Mouse (Mus musculus) neural tube, embryonic 13.5 days (tissue): ENCODE data around the gene Syt5. TPM values are rescaled to one million over a fixed set of nuclear protein-coding genes. Genes with fewer than 3 reads are reported as not detected.

ENCODE experiments used
- ATAC-seq: fragments of 200-750 bp; cut with Nextera tagmentation; 2 replicates; pipeline ENCODE4 v1.8.0; 2017; ENCODE audit warnings: low read depth, mild to moderate bottlenecking, moderate TSS enrichment, moderate library complexity
- H3K27ac ChIP-seq: fragments of 300-500 bp; sonication (generic); replicated peaks from 2 replicates; pipeline ENCODE4 v1.5.1; 2015; ENCODE audit warnings: moderate library complexity, mild to moderate bottlenecking, inconsistent platforms
- H3K27me3 ChIP-seq: fragments of 300-500 bp; sonication (generic); 2 replicates; pipeline ENCODE4 v1.6.1; 2015; ENCODE audit warnings: mild to moderate bottlenecking, inconsistent platforms
- H3K36me3 ChIP-seq: fragments of 300-500 bp; sonication (generic); 2 replicates; pipeline ENCODE4 v1.6.1; 2015; ENCODE audit warnings: mild to moderate bottlenecking, inconsistent platforms
- H3K4me1 ChIP-seq: fragments of 300-500 bp; sonication (generic); replicated peaks from 2 replicates; pipeline ENCODE4 v1.6.1; 2015; ENCODE audit warnings: inconsistent platforms
- H3K4me2 ChIP-seq: fragments of 300-500 bp; sonication (generic); 2 replicates; pipeline ENCODE4 v1.6.1; 2015; ENCODE audit warnings: inconsistent platforms, mild to moderate bottlenecking, moderate library complexity
- H3K4me3 ChIP-seq: fragments of 300-500 bp; sonication (generic); 2 replicates; pipeline ENCODE4 v1.5.1; 2015; ENCODE audit warnings: mild to moderate bottlenecking, inconsistent platforms
- H3K9ac ChIP-seq: fragments of 300-500 bp; sonication (generic); 2 replicates; pipeline ENCODE4 v1.6.1; 2015; ENCODE audit warnings: moderate library complexity, mild to moderate bottlenecking, inconsistent platforms
- H3K9me3 ChIP-seq: fragments of 300-500 bp; sonication (generic); 2 replicates; pipeline ENCODE4 v1.6.1; 2016; ENCODE audit warnings: inconsistent platforms
- WGBS: fragments of 180-500 bp; shearing (Covaris S2); methylation state at CpG from one replicate; pipeline ENCODE4 v1.1.7; 2015; 5-methylcytosine and 5-hydroxymethylcytosine counted together
- polyA plus RNA-seq: library from polyadenylated mRNA; unstranded; fragments of >200 nt; fragmentation: Nextera tagmentation; extraction: Ambion mirVana; gene quantifications from 2 replicates; pipeline ENCODE4 v1.2.1, GENCODE M21; 2015

Syt5 gene
- polyA plus RNA-seq, 1 experiment from 2014 or later = 60.5 TPM

- no peaks in the 10 kb centered on the region for H3K36me3 ChIP-seq
- peaks cover 17% of the 10 kb centered on the region for H3K4me1 ChIP-seq
- no peak overlapping the region for H3K4me3 ChIP-seq
- H3K9me3 ChIP-seq = no peaks in the 10 kb centered on the region
- peaks cover 16% of the 10 kb centered on the region for H3K27me3 ChIP-seq
- no peak overlapping the region for H3K4me2 ChIP-seq
- ATAC-seq = no peak
- H3K9ac ChIP-seq = no peak overlapping the region
- H3K27ac ChIP-seq = no peak overlapping the region
- 80% methylated on average over 1 of the region's 1 CpGs for WGBS
These were observed 28.9 kb downstream of the Syt5 start for GRCm38 (mm10) chr7:4518487-4518886.

- 12% methylated on average over 4 of the region's 4 CpGs for WGBS
These were observed 30.9 kb downstream of the Syt5 start, which contains the start of gene Tnnt1 for GRCm38 (mm10) chr7:4516332-4517050. Gene Tnnt1 (minus strand): TSS chr7:4516382.

GRCm38 (mm10) chr7:4515853-4516252 is 31.5 kb downstream of the Syt5 start:
- Histone ChIP-seq H3K27ac (no peak overlapping the region), H3K9me3 (no peaks in the 10 kb centered on the region), H3K4me3 (no peak overlapping the region), H3K36me3 (no peaks in the 10 kb centered on the region), H3K9ac (no peak overlapping the region), H3K27me3 (peaks cover 9% of the 10 kb centered on the region), H3K4me2 (no peak overlapping the region), H3K4me1 (peaks cover 12% of the 10 kb centered on the region)
- ATAC-seq = no peak
- 60% methylated on average over 6 of the region's 6 CpGs for WGBS

More at GRCm38 (mm10) chr7:4516332-4517050, 30.9 kb downstream of the Syt5 start, which contains the start of gene Tnnt1:
- no peak within 1 kb of the TSS for H3K27ac ChIP-seq
- no peaks in the 10 kb centered on the region for H3K36me3 ChIP-seq
- no peaks in the 10 kb centered on the region for H3K9me3 ChIP-seq
- peaks cover 11% of the 10 kb centered on the region for H3K27me3 ChIP-seq
- H3K4me1 ChIP-seq = peaks cover 17% of the 10 kb centered on the region
- no peak within 1 kb of the TSS for H3K4me3 ChIP-seq
- H3K9ac ChIP-seq = no peak within 1 kb of the TSS
- H3K4me2 ChIP-seq = no peak within 1 kb of the TSS
- no peak for ATAC-seq

- H3K9ac ChIP-seq = peak overlapping the region; percentile 22; the same call in 1 of the 2 replicates
- no peak for ATAC-seq
- H3K4me2 ChIP-seq = no peak overlapping the region
- H3K4me1 ChIP-seq = peaks cover 8% of the 10 kb centered on the region; the same call in 1 of the 2 replicates
- WGBS = 51% methylated on average over 6 of the region's 6 CpGs
- H3K27me3 ChIP-seq = no peaks in the 10 kb centered on the region
- no peaks in the 10 kb centered on the region for H3K9me3 ChIP-seq
- H3K36me3 ChIP-seq = no peaks in the 10 kb centered on the region
- no peak overlapping the region for H3K4me3 ChIP-seq
- H3K27ac ChIP-seq = no peak overlapping the region
These were observed 33.3 kb downstream of the Syt5 start for GRCm38 (mm10) chr7:4513829-4514712.

GRCm38 (mm10) chr7:4513236-4513635 is 34.1 kb downstream of the Syt5 start:
- ATAC-seq = no peak
- H3K36me3 ChIP-seq = no peaks in the 10 kb centered on the region
- H3K27me3 ChIP-seq = no peaks in the 10 kb centered on the region
- no peak overlapping the region for H3K27ac ChIP-seq
- H3K4me3 ChIP-seq = no peak overlapping the region
- H3K9ac ChIP-seq = no peak overlapping the region
- no peak overlapping the region for H3K4me2 ChIP-seq
- H3K4me1 ChIP-seq = peaks cover 8% of the 10 kb centered on the region; the same call in 1 of the 2 replicates
- no peaks in the 10 kb centered on the region for H3K9me3 ChIP-seq
- WGBS = 23% methylated on average over 13 of the region's 13 CpGs

- 80% methylated on average over 8 of the region's 8 CpGs for WGBS
- H3K4me3 ChIP-seq = no peak overlapping the region
These were observed 35.7 kb downstream of the Syt5 start for GRCm38 (mm10) chr7:4511489-4512224.

GRCm38 (mm10) chr7:4509863-4510608 is 37.3 kb downstream of the Syt5 start:
- Histone ChIP-seq H3K27me3 (no peaks in the 10 kb centered on the region), H3K36me3 (no peaks in the 10 kb centered on the region), H3K27ac (no peak overlapping the region), H3K9ac (no peak overlapping the region), H3K4me1 (no peaks in the 10 kb centered on the region), H3K4me2 (peak overlapping the region; percentile 14; the same call in 1 of the 2 replicates), H3K9me3 (no peaks in the 10 kb centered on the region), H3K4me3 (no peak overlapping the region)
- ATAC-seq = peak; percentile 41; the same call in 1 of the 2 replicates
- 14% methylated on average over 24 of the region's 24 CpGs for WGBS

More at GRCm38 (mm10) chr7:4511489-4512224, 35.7 kb downstream of the Syt5 start:
- no peaks in the 10 kb centered on the region for H3K36me3 ChIP-seq
- H3K4me1 ChIP-seq = peaks cover 8% of the 10 kb centered on the region; the same call in 1 of the 2 replicates
- H3K27ac ChIP-seq = no peak overlapping the region
- no peak for ATAC-seq
- H3K9me3 ChIP-seq = no peaks in the 10 kb centered on the region
- H3K4me2 ChIP-seq = no peak overlapping the region
- no peaks in the 10 kb centered on the region for H3K27me3 ChIP-seq
- H3K9ac ChIP-seq = no peak overlapping the region

- no peaks in the 10 kb centered on the region for H3K36me3 ChIP-seq
- no peak for ATAC-seq
- H3K4me1 ChIP-seq = no peaks in the 10 kb centered on the region
- no peaks in the 10 kb centered on the region for H3K9me3 ChIP-seq
- no peak overlapping the region for H3K27ac ChIP-seq
- no peaks in the 10 kb centered on the region for H3K27me3 ChIP-seq
- no peak overlapping the region for H3K4me3 ChIP-seq
- no peak overlapping the region for H3K9ac ChIP-seq
- no peak overlapping the region for H3K4me2 ChIP-seq
- WGBS = 90% methylated on average over 8 of the region's 8 CpGs
These were observed 38.6 kb downstream of the Syt5 start for GRCm38 (mm10) chr7:4508739-4509116.

- WGBS = 73% methylated on average over 12 of the region's 32 CpGs
- no peak overlapping the region for H3K9ac ChIP-seq
- ATAC-seq = no peak
- H3K27ac ChIP-seq = no peak overlapping the region
- no peaks in the 10 kb centered on the region for H3K36me3 ChIP-seq
- no peak overlapping the region for H3K4me2 ChIP-seq
- H3K4me1 ChIP-seq = no peaks in the 10 kb centered on the region
- H3K27me3 ChIP-seq = no peaks in the 10 kb centered on the region
- H3K4me3 ChIP-seq = no peak overlapping the region
- no peaks in the 10 kb centered on the region for H3K9me3 ChIP-seq
These were observed 39.1 kb downstream of the Syt5 start for GRCm38 (mm10) chr7:4508062-4508738.

- H3K4me2 ChIP-seq = no peak overlapping the region
- H3K9me3 ChIP-seq = no peaks in the 10 kb centered on the region
- H3K36me3 ChIP-seq = no peaks in the 10 kb centered on the region
- H3K4me3 ChIP-seq = no peak overlapping the region
- H3K27ac ChIP-seq = no peak overlapping the region
- 0 out of 2 replicates have a peak, but pooled peaks cover 4% of the 10 kb centered on the region for H3K4me1 ChIP-seq
- H3K9ac ChIP-seq = no peak overlapping the region
- ATAC-seq = no peak
- WGBS = 73% methylated on average over 4 of the region's 4 CpGs
- no peaks in the 10 kb centered on the region for H3K27me3 ChIP-seq
These were observed 40.1 kb downstream of the Syt5 start for GRCm38 (mm10) chr7:4507220-4507619.
